Mouse (Mus musculus) mouse embryonic stem cell (cell line): ENCODE measurements around the gene H2al1j.
"Not testable (repeated sequence)": the region's sequence is repeated elsewhere in the genome, so short reads cannot be mapped to it uniquely, and the experiment has no call there.

ENCODE experiments used
- in situ Hi-C, 2 experiments: fragments of 300-500 bp; cut with MboI; formaldehyde crosslinking; loops; 1 replicate in 1 of 2; 3 replicates in 1 of 2; pipeline ENCODE4 v1.14.3; 2019 to 2020; ENCODE audit warnings: low sequenced_read_pairs in 2 of 2, low pct_unique_long_range_greater_than_20kb in 1 of 2, mixed read lengths in 1 of 2; ENCODE audit not compliant: unreplicated experiment in 1 of 2

Gene H2al1j

DNA sequence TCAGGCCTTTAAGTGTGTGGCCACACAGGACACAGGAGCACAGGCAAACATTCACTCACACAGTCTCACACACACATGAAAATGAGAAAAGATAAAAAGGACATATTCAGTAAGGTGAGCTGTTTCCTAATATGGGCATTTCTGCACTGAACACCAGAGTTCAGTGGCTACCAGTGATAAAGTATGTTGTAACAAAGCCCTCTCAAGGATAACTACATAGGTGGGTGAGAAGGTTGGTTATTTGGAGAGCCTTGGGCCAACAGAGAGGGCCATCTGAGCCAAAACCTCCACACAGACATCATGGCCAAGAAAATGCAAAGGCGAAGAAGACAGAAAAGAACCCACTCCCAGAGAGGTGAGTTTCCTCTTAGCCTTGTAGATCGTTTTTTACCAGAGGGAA is at the start of gene H2al1j:
H2al1j (plus strand) TSS at position 301 of the 400 bp plus-strand sequence.
- in situ Hi-C loops: loop anchor here in 1 of 2 experiments (25.0 kb wide), 1 partner anchor 210 kb away; no protein-coding TSS in a partner anchor

DNA sequence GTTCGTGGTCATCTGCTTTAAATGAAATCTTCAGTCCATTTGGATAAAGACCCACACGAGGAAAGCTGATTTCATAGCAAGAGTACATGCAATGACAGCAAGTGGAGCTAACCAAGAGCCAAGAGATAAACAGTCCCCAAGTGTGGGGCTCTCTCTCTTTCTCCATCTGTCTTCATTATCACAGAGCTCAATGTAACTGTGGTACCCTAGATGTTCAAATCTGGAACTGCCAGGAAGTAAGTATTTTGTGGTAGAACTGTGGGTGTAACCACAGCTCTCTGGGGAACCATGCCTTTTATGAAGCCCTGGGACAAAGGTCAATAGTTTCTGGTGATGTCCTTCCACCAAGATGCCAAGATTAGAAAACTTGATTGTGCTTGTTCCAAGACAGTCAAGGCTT is 46.9 kb upstream of the H2al1j start:
- in situ Hi-C loops: no loop called here

DNA sequence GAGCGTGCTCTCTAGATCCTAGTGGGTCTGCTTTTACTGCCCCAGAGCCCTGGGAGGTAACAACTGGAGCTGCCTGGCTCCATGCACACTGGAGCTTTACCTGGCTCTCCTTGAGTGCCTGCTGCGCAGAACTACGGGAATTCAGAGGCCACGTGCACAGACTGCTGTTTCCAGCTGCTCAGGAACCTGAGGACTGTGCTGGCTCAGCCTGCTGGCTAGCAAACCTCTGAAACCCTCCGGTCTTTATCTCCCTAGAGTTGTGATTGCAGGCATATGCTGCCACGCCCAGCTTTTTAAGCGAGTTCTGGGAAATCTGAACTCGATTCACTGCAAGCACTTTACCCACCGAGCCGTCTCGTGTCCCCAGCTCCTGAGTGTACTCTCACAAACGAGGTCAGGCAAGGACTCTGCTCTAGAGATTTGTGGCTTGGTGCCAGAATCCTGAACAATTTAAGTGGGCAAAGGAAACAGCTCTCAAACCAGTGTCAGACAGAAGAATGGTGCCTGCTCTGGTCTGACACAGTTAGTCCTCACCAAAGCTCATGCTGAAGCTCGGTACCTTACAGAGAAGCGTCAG is 39.2 kb upstream of the H2al1j start:
- in situ Hi-C loops: no loop called here

DNA sequence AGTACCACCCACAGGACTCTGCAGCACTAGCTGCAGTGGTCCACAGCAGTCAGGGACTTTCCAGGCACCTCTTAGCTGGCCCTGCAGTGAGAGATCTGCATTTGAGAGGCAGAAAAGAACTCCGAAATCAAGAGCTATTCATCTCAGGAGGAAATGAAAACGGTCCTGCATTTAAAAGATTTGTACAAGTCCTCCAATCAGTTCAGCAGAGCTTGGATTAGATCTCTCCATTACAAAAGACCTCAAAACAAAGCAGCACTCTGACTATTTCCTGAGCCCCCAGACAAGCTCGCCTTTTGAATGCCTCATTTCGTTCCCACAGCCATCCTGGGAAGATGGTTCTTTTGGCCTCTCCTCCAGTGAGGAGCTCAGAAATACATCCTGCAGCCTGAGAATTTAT is 38.4 kb upstream of the H2al1j start:
- in situ Hi-C loops: no loop called here

DNA sequence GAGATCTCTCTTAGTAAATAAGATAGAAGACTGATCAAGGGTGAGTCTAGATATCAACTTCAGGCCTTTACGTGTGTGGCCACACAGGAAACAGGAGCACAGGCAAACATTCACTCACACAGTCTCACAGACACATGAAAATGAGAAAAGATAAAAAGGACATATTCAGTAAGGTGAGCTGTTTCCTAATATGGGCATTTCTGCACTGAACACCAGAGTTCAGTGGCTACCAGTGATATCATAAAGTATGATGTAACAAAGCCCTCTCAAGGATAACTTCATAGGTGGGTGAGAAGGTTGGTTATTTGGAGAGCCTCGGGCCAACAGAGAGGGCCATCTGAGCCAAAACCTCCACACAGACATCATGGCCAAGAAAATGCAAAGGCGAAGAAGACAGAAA is 28.7 kb upstream of the H2al1j start, which contains the start of gene H2al1a:
H2al1a (plus strand) TSS at position 301 of the 400 bp plus-strand sequence.
- in situ Hi-C loops: not testable (repeated sequence)

DNA sequence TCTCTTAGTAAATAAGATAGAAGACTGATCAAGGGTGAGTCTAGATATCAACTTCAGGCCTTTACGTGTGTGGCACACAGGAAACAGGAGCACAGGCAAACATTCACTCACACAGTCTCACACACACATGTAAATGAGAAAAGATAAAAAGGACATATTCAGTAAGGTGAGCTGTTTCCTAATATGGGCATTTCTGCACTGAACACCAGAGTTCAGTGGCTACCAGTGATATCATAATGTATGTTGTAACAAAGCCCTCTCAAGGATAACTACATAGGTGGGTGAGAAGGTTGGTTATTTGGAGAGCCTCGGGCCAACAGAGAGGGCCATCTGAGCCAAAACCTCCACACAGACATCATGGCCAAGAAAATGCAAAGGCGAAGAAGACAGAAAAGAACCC is 25.5 kb upstream of the H2al1j start, which contains the start of gene H2al1b:
H2al1b (plus strand) TSS at position 301 of the 400 bp plus-strand sequence.
- in situ Hi-C loops: not testable (repeated sequence)

DNA sequence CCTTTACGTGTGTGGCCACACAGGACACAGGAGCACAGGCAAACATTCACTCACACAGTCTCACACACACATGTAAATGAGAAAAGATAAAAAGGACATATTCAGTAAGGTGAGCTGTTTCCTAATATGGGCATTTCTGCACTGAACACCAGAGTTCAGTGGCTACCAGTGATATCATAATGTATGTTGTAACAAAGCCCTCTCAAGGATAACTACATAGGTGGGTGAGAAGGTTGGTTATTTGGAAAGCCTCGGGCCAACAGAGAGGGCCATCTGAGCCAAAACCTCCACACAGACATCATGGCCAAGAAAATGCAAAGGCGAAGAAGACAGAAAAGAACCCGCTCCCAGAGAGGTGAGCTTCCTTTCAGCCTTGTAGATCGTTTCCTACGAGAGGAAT is 22.3 kb upstream of the H2al1j start, which contains the start of gene H2al1c:
H2al1c (plus strand) TSS at position 301 of the 400 bp plus-strand sequence.
- in situ Hi-C loops: not testable (repeated sequence)

DNA sequence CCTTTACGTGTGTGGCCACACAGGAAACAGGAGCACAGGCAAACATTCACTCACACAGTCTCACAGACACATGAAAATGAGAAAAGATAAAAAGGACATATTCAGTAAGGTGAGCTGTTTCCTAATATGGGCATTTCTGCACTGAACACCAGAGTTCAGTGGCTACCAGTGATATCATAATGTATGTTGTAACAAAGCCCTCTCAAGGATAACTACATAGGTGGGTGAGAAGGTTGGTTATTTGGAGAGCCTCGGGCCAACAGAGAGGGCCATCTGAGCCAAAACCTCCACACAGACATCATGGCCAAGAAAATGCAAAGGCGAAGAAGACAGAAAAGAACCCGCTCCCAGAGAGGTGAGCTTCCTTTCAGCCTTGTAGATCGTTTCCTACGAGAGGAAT is 19.1 kb upstream of the H2al1j start, which contains the start of gene H2al1d:
H2al1d (plus strand) TSS at position 301 of the 400 bp plus-strand sequence.
- in situ Hi-C loops: not testable (repeated sequence)

DNA sequence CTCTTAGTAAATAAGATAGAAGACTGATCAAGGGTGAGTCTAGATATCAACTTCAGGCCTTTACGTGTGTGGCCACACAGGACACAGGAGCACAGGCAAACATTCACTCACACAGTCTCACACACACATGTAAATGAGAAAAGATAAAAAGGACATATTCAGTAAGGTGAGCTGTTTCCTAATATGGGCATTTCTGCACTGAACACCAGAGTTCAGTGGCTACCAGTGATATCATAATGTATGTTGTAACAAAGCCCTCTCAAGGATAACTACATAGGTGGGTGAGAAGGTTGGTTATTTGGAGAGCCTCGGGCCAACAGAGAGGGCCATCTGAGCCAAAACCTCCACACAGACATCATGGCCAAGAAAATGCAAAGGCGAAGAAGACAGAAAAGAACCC is 16.0 kb upstream of the H2al1j start, which contains the start of gene H2al1e:
H2al1e (plus strand) TSS at position 301 of the 400 bp plus-strand sequence.
- in situ Hi-C loops: not testable (repeated sequence)

DNA sequence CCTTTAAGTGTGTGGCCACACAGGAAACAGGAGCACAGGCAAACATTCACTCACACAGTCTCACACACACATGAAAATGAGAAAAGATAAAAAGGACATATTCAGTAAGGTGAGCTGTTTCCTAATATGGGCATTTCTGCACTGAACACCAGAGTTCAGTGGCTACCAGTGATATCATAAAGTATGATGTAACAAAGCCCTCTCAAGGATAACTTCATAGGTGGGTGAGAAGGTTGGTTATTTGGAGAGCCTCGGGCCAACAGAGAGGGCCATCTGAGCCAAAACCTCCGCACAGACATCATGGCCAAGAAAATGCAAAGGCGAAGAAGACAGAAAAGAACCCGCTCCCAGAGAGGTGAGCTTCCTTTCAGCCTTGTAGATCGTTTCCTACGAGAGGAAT is 12.8 kb upstream of the H2al1j start, which contains the start of gene H2al1f:
H2al1f (plus strand) TSS at position 301 of the 400 bp plus-strand sequence.
- in situ Hi-C loops: not testable (repeated sequence)

DNA sequence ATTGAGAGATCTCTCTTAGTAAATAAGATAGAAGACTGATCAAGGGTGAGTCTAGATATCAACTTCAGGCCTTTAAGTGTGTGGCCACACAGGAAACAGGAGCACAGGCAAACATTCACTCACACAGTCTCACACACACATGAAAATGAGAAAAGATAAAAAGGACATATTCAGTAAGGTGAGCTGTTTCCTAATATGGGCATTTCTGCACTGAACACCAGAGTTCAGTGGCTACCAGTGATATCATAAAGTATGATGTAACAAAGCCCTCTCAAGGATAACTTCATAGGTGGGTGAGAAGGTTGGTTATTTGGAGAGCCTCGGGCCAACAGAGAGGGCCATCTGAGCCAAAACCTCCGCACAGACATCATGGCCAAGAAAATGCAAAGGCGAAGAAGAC is 9.7 kb upstream of the H2al1j start, which contains the start of gene H2al1g:
H2al1g (plus strand) TSS at position 301 of the 400 bp plus-strand sequence.
- in situ Hi-C loops: not testable (repeated sequence)

DNA sequence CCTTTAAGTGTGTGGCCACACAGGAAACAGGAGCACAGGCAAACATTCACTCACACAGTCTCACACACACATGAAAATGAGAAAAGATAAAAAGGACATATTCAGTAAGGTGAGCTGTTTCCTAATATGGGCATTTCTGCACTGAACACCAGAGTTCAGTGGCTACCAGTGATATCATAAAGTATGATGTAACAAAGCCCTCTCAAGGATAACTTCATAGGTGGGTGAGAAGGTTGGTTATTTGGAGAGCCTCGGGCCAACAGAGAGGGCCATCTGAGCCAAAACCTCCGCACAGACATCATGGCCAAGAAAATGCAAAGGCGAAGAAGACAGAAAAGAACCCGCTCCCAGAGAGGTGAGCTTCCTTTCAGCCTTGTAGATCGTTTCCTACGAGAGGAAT is 6.4 kb upstream of the H2al1j start, which contains the start of gene H2al1h:
H2al1h (plus strand) TSS at position 301 of the 400 bp plus-strand sequence.
- in situ Hi-C loops: not testable (repeated sequence)

DNA sequence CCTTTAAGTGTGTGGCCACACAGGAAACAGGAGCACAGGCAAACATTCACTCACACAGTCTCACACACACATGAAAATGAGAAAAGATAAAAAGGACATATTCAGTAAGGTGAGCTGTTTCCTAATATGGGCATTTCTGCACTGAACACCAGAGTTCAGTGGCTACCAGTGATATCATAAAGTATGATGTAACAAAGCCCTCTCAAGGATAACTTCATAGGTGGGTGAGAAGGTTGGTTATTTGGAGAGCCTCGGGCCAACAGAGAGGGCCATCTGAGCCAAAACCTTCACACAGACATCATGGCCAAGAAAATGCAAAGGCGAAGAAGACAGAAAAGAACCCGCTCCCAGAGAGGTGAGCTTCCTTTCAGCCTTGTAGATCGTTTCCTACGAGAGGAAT is 3.3 kb upstream of the H2al1j start, which contains the start of gene H2al1i:
H2al1i (plus strand) TSS at position 301 of the 400 bp plus-strand sequence.
- in situ Hi-C loops: not testable (repeated sequence)

DNA sequence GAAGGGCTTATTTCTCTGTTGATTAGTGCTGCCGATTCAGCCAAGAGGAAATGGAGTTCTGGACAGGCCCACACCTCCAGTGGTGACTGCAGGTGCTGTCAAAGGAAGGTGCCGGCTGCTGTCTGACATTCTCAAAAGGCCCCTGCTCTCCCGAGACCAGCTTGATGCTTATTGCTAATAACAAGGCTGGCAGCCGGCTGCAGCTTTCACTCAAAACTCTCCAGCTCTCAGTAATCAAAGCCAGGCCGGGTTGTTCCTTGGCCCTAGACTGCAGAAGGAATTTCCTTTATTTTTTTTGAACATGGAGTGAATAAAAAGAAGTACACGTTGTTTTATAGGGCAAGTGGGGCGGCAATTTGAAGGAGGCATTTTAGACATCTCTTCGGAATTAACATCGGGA is 18.1 kb downstream of the H2al1j start:
- in situ Hi-C loops: loop anchor here in 1 of 2 experiments (25.0 kb wide), 1 partner anchor 192 kb away; no protein-coding TSS in a partner anchor

DNA sequence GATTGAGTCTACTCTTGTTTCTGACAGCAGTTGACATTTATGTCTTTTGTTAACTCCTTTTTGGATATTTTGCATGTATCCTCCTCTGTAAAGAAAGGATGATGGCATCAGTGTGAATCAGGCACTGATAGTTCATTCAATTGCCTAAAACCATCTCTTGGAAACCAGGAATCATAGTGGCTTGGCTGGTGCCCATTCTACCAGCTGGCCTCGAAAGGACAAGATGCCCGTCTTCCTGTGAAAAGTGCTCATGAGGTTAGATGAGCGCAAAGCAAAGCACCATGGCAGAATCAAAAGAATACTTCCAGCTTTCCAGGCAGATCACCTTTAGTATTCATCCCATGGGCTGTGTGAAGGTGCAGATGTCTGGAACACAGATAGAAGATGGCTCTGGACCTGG is 19.1 kb downstream of the H2al1j start:
- in situ Hi-C loops: loop anchor here in 1 of 2 experiments (25.0 kb wide), 1 partner anchor 191 kb away; no protein-coding TSS in a partner anchor

DNA sequence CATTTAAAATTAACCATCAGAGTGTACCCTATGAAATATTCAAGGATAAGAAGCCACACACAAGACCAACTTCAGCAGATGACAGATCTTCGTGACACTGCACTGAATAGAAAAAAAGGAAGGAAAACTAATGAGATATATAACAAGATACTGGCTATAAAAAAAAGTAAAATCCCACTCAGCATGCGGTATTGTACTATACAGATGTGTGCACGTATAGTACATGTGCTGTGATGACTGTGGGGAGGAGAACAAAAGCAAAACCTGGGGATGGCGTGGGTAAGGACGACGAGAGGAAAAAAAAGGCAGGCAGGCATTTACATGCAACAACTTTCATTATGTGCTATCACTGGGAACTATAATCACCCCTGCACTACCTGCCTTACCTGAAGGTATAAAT is 33.2 kb downstream of the H2al1j start:
- in situ Hi-C loops: loop anchor here (25.0 kb wide), 2 partner anchors 99 to 101 kb away; no protein-coding TSS in a partner anchor

DNA sequence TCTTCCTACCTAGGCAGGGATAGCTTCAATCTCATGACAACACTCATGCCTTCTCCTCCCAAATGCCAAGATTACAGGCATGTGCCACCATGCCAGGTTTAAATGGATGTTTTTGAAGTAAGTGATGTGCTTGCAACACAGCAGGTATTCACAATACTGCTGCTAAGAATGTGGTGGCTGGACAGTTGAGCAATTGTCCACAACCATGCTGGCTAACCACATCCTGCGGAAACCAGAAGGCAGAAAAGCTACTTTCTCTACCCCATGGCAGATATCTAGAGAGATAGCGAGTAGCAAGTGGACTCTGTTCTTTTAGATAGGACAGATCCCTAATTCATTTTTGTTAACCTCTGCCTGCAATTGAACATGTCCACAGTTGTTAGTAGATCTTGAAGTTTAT is 33.6 kb downstream of the H2al1j start:
- in situ Hi-C loops: loop anchor here (25.0 kb wide), 2 partner anchors 99 to 101 kb away; no protein-coding TSS in a partner anchor

DNA sequence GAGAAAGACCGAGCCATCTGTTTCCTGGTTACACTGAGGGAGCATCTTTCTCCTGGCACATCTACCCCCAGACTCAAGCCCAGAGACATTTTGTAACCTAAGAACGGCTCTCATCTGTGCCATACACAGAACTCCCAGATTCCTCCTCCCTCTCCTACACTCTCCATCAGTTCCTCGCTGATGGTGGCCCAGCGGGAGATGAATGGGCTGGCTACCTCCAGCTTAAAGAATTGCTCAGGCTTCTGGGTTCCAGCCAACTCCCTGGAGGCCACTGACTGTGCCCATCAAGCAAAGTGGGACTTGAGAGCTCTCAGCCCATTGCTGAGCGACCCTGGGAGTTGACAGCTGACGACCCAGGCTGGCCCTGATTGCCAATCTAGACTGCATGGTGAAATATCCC is 36.3 kb downstream of the H2al1j start:
- in situ Hi-C loops: loop anchor here (25.0 kb wide), 2 partner anchors 98 to 102 kb away; no protein-coding TSS in a partner anchor

DNA sequence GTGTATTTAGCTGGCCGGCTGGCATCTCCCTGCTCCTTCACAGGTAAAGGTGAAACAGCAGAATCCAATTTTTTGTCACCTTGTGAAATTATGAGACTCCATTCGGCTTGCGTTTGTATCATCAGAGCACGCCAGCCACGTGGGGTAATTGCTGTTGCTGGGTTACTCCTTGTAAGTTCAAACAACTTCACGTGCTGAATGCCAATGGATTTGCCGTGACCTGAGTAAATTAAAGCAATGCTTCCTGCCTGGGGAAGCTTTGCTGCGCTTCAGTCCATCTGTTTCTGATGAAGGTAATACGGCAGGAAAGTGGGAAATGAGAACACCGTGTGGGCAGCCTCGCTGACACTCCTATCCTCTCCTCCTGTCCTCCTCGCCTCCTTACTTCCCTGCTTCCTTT is 37.5 kb downstream of the H2al1j start:
- in situ Hi-C loops: loop anchor here (25.0 kb wide), 2 partner anchors 97 to 103 kb away; no protein-coding TSS in a partner anchor
